Mouse (Mus musculus) forebrain, postnatal 0 days (tissue): ENCODE data around the gene Chac2. TPM values are rescaled to one million over a fixed set of nuclear protein-coding genes. Genes with fewer than 3 reads are reported as not detected.
A peak's percentile ranks its signal among the peaks of the same experiment; 100 is the strongest.

ENCODE experiments used
- ATAC-seq: fragments of 200-750 bp; cut with Nextera tagmentation; 2 replicates; pipeline ENCODE4 v1.8.0; 2017; ENCODE audit warnings: mild to moderate bottlenecking, moderate library complexity
- DNase-seq: peaks from one replicate; pipeline ENCODE4 v3.0.0-alpha.2; 2015
- H3K27ac ChIP-seq: fragments of 300-500 bp; sonication (generic); 2 replicates; pipeline ENCODE4 v1.5.1; 2014; ENCODE audit warnings: low read depth, mild to moderate bottlenecking, antibody characterized with exemption, low read length, moderate library complexity, mixed read lengths
- H3K27me3 ChIP-seq: fragments of 300-500 bp; sonication (generic); 2 replicates; pipeline ENCODE4 v1.6.1; 2014; ENCODE audit warnings: mild to moderate bottlenecking, low read length, mixed read lengths; ENCODE audit not compliant: insufficient read depth
- H3K36me3 ChIP-seq: fragments of 300-500 bp; sonication (generic); 2 replicates; pipeline ENCODE4 v1.6.1; 2014; ENCODE audit warnings: mild to moderate bottlenecking, moderate library complexity; ENCODE audit not compliant: insufficient read depth
- H3K4me1 ChIP-seq: fragments of 300-500 bp; sonication (generic); 2 replicates; pipeline ENCODE4 v1.6.1; 2014; ENCODE audit warnings: antibody characterized with exemption; ENCODE audit not compliant: insufficient read depth
- H3K4me2 ChIP-seq: fragments of 300-500 bp; sonication (generic); 2 replicates; pipeline ENCODE4 v1.6.1; 2014; ENCODE audit warnings: low read depth, mild to moderate bottlenecking, moderate library complexity
- H3K4me3 ChIP-seq: fragments of 300-500 bp; sonication (generic); 2 replicates; pipeline ENCODE4 v1.5.1; 2014; ENCODE audit warnings: low read depth, low read length, mixed read lengths
- H3K9ac ChIP-seq: fragments of 300-500 bp; sonication (generic); 2 replicates; pipeline ENCODE4 v1.6.1; 2014; ENCODE audit warnings: mild to moderate bottlenecking
- H3K9me3 ChIP-seq: fragments of 300-500 bp; sonication (generic); 2 replicates; pipeline ENCODE4 v1.6.1; 2016; ENCODE audit warnings: low read length
- CTCF ChIP-seq: sonication (generic); IDR thresholded peaks from 2 replicates; pipeline ENCODE4 v1.5.1; 2016; ENCODE audit warnings: antibody characterized with exemption, control low read depth, low read depth
- WGBS: fragments of 180-500 bp; shearing (Covaris S2); extraction: QIAGEN DNeasy Blood & Tissue Kit; methylation state at CpG from one replicate; pipeline ENCODE4 v1.1.7; 2014; 5-methylcytosine and 5-hydroxymethylcytosine counted together
- polyA plus RNA-seq: library from polyadenylated mRNA; unstranded; fragments of >200 nt; fragmentation: Nextera tagmentation; extraction: Ambion mirVana; gene quantifications from 2 replicates; pipeline ENCODE4 v1.2.1, GENCODE M21; 2015
- total RNA-seq: library from RNA; depleted of rRNA; stranded (reverse); fragments of >200 nt; gene quantifications from 2 replicates; pipeline ENCODE4 v1.2.3, GENCODE M21; 2014

Gene Chac2
- total and polyA plus RNA-seq, 2 experiments from 2014 or later, result 18.1 to 28.4 TPM

GRCm38 (mm10) chr11:30998199-30998598, 12.0 kb upstream of the Chac2 start:
- no peaks in the 10 kb centered on the region for H3K9me3 ChIP-seq
- no peaks in the 10 kb centered on the region for H3K4me1 ChIP-seq
- H3K36me3 ChIP-seq, result no peaks in the 10 kb centered on the region
- DNase-seq (no peak), ATAC-seq (no peak)
- TF ChIP-seq CTCF, result no peak
- H3K27ac ChIP-seq, result no peak overlapping the region
- H3K4me2 ChIP-seq, result no peak overlapping the region
- 92% methylated on average over 5 of the region's 5 CpGs for WGBS
- H3K4me3 ChIP-seq, result no peak overlapping the region
- no peak overlapping the region for H3K9ac ChIP-seq
- H3K27me3 ChIP-seq, result no peaks in the 10 kb centered on the region

- Histone ChIP-seq H3K36me3 (no peaks in the 10 kb centered on the region), H3K9ac (no peak overlapping the region), H3K4me3 (no peak overlapping the region), H3K4me2 (no peak overlapping the region), H3K9me3 (no peaks in the 10 kb centered on the region), H3K27ac (no peak overlapping the region), H3K27me3 (no peaks in the 10 kb centered on the region), H3K4me1 (no peaks in the 10 kb centered on the region)
- TF ChIP-seq CTCF, result no peak
- ATAC-seq, result no peak
- DNase-seq, result no peak
- 89% methylated on average over 3 of the region's 3 CpGs for WGBS
Observed at GRCm38 (mm10) chr11:30996670-30997069, 10.5 kb upstream of the Chac2 start.

GRCm38 (mm10) chr11:30986625-30987017, 471 bp upstream of the Chac2 start:
- no peak for TF ChIP-seq CTCF
- no peaks in the 10 kb centered on the region for H3K36me3 ChIP-seq
- H3K9me3 ChIP-seq, result no peaks in the 10 kb centered on the region
- ATAC-seq, result peak; percentile 72
- H3K27ac ChIP-seq, result peak overlapping the region; percentile 77
- no peaks in the 10 kb centered on the region for H3K4me1 ChIP-seq
- H3K27me3 ChIP-seq, result no peaks in the 10 kb centered on the region
- H3K9ac ChIP-seq, result peak overlapping the region; percentile 77
- 0% methylated on average over 2 of the region's 2 CpGs for WGBS
- H3K4me3 ChIP-seq, result peak overlapping the region; percentile 70
- H3K4me2 ChIP-seq, result peak overlapping the region; percentile 71
- DNase-seq, result no peak

GRCm38 (mm10) chr11:30985237-30985636, 913 bp downstream of the Chac2 start:
- Histone ChIP-seq H3K4me1 (no peaks in the 10 kb centered on the region), H3K27ac (no peak overlapping the region), H3K36me3 (no peaks in the 10 kb centered on the region), H3K4me2 (peak overlapping the region; percentile 71; the same call in 1 of the 2 replicates), H3K27me3 (no peaks in the 10 kb centered on the region), H3K9me3 (no peaks in the 10 kb centered on the region), H3K4me3 (peak overlapping the region; percentile 70), H3K9ac (peak overlapping the region; percentile 77; the same call in 1 of the 2 replicates)
- no peak for DNase-seq
- TF ChIP-seq CTCF, result no peak
- WGBS, result 33% methylated on average over 2 of the region's 2 CpGs
- no peak for ATAC-seq

- H3K36me3 ChIP-seq, result peaks cover 4% of the 10 kb centered on the region; the same call in 1 of the 2 replicates
Observed at GRCm38 (mm10) chr11:30954279-30954725, 31.8 kb downstream of the Chac2 start, which contains the start of gene Erlec1. TSS of gene Erlec1 (minus strand) at chr11:30954335.

GRCm38 (mm10) chr11:30953469-30954154, 32.5 kb downstream of the Chac2 start:
- peaks cover 9% of the 10 kb centered on the region; the same call in 1 of the 2 replicates for H3K36me3 ChIP-seq
- H3K4me2 ChIP-seq, result peak overlapping the region; percentile 72
- H3K4me1 ChIP-seq, result no peaks in the 10 kb centered on the region; the same call in 1 of the 2 replicates
- ATAC-seq, result peak; percentile 79
- under 1% methylated on average over 28 of the region's 32 CpGs for WGBS
- H3K27me3 ChIP-seq, result no peaks in the 10 kb centered on the region
- TF ChIP-seq CTCF, result no peak; the same call in 1 of the 2 replicates
- H3K9ac ChIP-seq, result peak overlapping the region; percentile 78
- H3K4me3 ChIP-seq, result peak overlapping the region; percentile 64
- peak overlapping the region; percentile 79 for H3K27ac ChIP-seq
- H3K9me3 ChIP-seq, result peaks cover 9% of the 10 kb centered on the region; the same call in 1 of the 2 replicates
- peak; percentile 45 for DNase-seq

More at GRCm38 (mm10) chr11:30954279-30954725, 31.8 kb downstream of the Chac2 start, which contains the start of gene Erlec1:
- H3K4me2 ChIP-seq, result peak within 1 kb of the TSS; percentile 72
- peak; percentile 53 for TF ChIP-seq CTCF
- peak within 1 kb of the TSS; percentile 64 for H3K4me3 ChIP-seq
- peak; percentile 94 for DNase-seq
- H3K4me1 ChIP-seq, result no peaks in the 10 kb centered on the region; the same call in 1 of the 2 replicates
- H3K9me3 ChIP-seq, result peaks cover 9% of the 10 kb centered on the region; the same call in 1 of the 2 replicates
- peak within 1 kb of the TSS; percentile 79 for H3K27ac ChIP-seq
- ATAC-seq, result peak; percentile 100
- WGBS, result under 1% methylated on average over 40 of the region's 40 CpGs
- peak within 1 kb of the TSS; percentile 78 for H3K9ac ChIP-seq
- H3K27me3 ChIP-seq, result no peaks in the 10 kb centered on the region

GRCm38 (mm10) chr11:30952829-30953228, 33.3 kb downstream of the Chac2 start:
- peaks cover 14% of the 10 kb centered on the region; the same call in 1 of the 2 replicates for H3K36me3 ChIP-seq
- TF ChIP-seq CTCF, result no peak
- H3K4me1 ChIP-seq, result no peaks in the 10 kb centered on the region; the same call in 1 of the 2 replicates
- ATAC-seq (no peak), DNase-seq (no peak)
- peak overlapping the region; percentile 72 for H3K4me2 ChIP-seq
- no peak overlapping the region for H3K27ac ChIP-seq
- H3K9ac ChIP-seq, result no peak overlapping the region
- peaks cover 9% of the 10 kb centered on the region; the same call in 1 of the 2 replicates for H3K9me3 ChIP-seq
- 72% methylated on average over 5 of the region's 5 CpGs for WGBS
- H3K27me3 ChIP-seq, result no peaks in the 10 kb centered on the region
- no peak overlapping the region for H3K4me3 ChIP-seq
